Mouse (Mus musculus) kidney, adult 2 months (tissue): ENCODE results near the gene Olfr281. TPM values are rescaled to one million over a fixed set of nuclear protein-coding genes. Genes with fewer than 3 reads are reported as not detected.

Source experiments
- DNase-seq: peaks from one replicate; pipeline ENCODE4 v3.0.0; 2021
- H3K27ac ChIP-seq: fragments of 200-500 bp; 2 replicates; pipeline ENCODE4 v1.5.1; 2012; ENCODE audit warnings: low read depth, low read length, control low read depth, inconsistent platforms; ENCODE audit not compliant: insufficient read depth
- H3K27me3 ChIP-seq: fragments of 200-500 bp; replicated peaks from 2 replicates; pipeline ENCODE4 v1.6.1; 2012; ENCODE audit warnings: mild to moderate bottlenecking, moderate library complexity, low read length, inconsistent platforms; ENCODE audit not compliant: control insufficient read depth, insufficient read depth
- H3K36me3 ChIP-seq: fragments of 200-500 bp; 2 replicates; pipeline ENCODE4 v1.6.1; 2012; ENCODE audit warnings: mild to moderate bottlenecking, moderate library complexity, low read length, inconsistent platforms; ENCODE audit not compliant: control insufficient read depth, insufficient read depth
- H3K4me1 ChIP-seq: fragments of 200-500 bp; 2 replicates; pipeline ENCODE4 v1.6.1; 2011; ENCODE audit warnings: low read length; ENCODE audit not compliant: control insufficient read depth, insufficient read depth
- H3K4me3 ChIP-seq: fragments of 200-500 bp; 2 replicates; pipeline ENCODE4 v1.5.1; 2011; ENCODE audit warnings: mild to moderate bottlenecking, low read depth, low read length, control low read depth; ENCODE audit not compliant: insufficient read depth
- CTCF ChIP-seq: fragments of 200-500 bp; conservative IDR thresholded peaks from 2 replicates; pipeline ENCODE4 v1.5.1; 2011; ENCODE audit warnings: low read depth, mild to moderate bottlenecking, control low read depth, low read length, moderate library complexity, mixed read lengths; ENCODE audit not compliant: insufficient read depth, insufficient read length
- POLR2A ChIP-seq: fragments of 200-500 bp; IDR thresholded peaks from one replicate; pipeline ENCODE4 v1.6.1; 2011; ENCODE audit warnings: low read depth, low read length, control low read depth
- WGBS: fragments of 180-500 bp; shearing (Covaris S2); methylation state at CpG from one replicate; pipeline ENCODE4 v1.1.7; 2018; 5-methylcytosine and 5-hydroxymethylcytosine counted together
- polyA plus RNA-seq: library from polyadenylated mRNA; depleted of rRNA; stranded (reverse); fragments of >200 nt; gene quantifications from 2 replicates; pipeline ENCODE4 v1.2.3, GENCODE M21; 2012

Gene Olfr281
- polyA plus RNA-seq, 1 experiment = not detected

DNA sequence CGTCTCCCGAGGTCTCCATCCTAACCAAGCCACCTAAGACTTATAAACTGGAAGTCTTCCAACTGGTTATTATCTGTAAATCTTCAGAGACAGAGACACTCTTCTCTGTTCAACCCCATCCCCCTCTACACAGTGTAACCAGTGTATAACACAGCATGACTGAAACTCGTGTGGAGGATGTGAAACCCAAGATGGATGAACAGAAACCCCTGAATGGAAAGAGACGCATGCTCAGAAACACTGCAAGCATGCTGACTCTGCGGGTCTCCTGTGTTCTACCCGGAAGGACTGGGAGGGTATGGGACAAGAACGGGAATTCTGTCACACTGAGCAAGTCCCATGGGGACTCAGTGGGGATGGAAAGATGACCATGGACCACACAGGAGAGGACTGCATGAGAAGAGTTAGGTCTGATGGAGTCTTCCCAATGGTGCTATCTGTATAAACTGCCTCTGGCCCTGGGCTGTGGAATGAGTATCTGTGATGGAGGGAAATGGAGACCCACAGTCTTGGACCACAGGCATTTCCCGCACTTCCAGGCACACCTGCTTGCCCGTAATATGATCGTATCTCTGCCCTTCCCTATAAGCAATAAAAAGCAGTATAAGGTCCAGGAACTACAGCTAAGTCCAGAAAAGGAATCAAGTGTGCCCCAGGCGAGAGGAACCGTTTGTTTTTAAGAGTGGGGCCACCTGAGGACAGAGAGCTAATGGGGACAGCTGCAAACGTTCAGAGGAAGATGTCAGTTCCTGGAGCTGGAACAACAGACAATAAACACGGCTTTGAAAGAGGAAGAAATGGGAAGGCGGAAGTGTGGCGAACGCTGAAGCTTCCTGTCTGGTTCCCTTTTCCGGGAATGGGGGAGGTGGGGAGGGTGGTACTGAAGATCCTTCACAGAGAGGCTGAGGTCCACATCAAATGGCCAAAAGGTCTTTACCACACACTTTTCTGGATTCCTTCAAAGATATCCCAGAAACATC is 31.8 kb downstream of the Olfr281 start:
- TF ChIP-seq POLR2A (no peak), CTCF (no peak)
- peak overlapping the region; percentile 45; the same call in 1 of the 2 replicates for H3K27ac ChIP-seq
- no peak overlapping the region for H3K4me3 ChIP-seq
- H3K4me1 ChIP-seq = no peaks in the 10 kb centered on the region
- no peaks in the 10 kb centered on the region for H3K36me3 ChIP-seq
- H3K27me3 ChIP-seq = no peaks in the 10 kb centered on the region
- WGBS = 37% methylated on average over 18 of the region's 18 CpGs
- DNase-seq = peak; percentile 46

DNA sequence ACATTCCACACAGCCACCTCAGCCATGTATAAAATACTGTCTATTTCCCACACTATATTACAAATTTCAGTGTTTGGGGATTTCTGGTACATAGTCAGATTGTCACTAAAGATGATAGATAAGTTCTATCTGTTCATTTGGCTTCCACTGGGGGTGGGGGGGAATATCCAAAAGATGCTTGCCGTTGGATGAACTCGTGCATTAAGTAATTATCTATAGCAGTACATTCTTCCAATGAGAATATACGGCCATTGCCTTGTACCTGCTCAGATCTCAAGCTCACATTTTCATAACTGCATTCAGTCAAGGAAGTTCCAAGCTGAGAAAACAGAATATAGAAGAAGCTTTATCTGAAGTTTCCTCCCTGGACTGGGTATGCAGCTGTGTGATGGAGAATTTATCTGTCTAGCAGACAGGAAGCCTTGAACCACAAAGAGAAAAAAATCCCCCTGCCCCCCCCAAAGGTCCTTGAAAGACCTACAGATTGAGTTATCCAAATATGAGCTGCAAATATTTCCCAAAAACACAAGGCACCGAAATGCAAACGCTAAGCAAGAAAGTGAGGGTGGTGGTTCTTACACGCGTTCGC is 34.1 kb downstream of the Olfr281 start:
- H3K4me1 ChIP-seq = no peaks in the 10 kb centered on the region
- WGBS = 91% methylated on average over 8 of the region's 8 CpGs
- no peak overlapping the region for H3K27ac ChIP-seq
- DNase-seq = no peak
- no peak overlapping the region for H3K4me3 ChIP-seq
- no peak for TF ChIP-seq CTCF
- TF ChIP-seq POLR2A = no peak
- H3K36me3 ChIP-seq = no peaks in the 10 kb centered on the region
- H3K27me3 ChIP-seq = no peaks in the 10 kb centered on the region

DNA sequence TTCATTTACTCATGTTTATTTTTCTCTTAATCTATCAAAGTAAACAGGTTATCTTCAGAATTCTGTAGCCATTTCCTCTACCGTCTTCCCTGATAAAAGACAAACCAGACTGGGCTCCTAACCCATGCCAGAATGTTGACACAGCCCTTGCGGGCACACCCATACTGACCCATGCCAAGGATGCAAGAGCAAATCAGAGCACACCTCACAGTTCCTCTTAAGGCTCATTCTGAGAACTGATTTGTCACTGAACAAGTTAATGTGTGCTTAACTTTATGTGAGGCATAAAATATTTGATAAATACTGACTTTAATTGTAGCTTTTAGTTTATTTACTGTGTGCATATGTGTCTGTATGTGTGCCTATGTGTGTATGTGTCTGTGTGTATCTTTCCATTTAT is 38.9 kb downstream of the Olfr281 start:
- Histone ChIP-seq H3K27me3 (no peaks in the 10 kb centered on the region), H3K36me3 (no peaks in the 10 kb centered on the region), H3K4me3 (no peak overlapping the region), H3K27ac (no peak overlapping the region), H3K4me1 (no peaks in the 10 kb centered on the region)
- 63% methylated on average over 2 of the region's 2 CpGs for WGBS
- TF ChIP-seq POLR2A = no peak
- TF ChIP-seq CTCF = no peak
- DNase-seq = no peak

DNA sequence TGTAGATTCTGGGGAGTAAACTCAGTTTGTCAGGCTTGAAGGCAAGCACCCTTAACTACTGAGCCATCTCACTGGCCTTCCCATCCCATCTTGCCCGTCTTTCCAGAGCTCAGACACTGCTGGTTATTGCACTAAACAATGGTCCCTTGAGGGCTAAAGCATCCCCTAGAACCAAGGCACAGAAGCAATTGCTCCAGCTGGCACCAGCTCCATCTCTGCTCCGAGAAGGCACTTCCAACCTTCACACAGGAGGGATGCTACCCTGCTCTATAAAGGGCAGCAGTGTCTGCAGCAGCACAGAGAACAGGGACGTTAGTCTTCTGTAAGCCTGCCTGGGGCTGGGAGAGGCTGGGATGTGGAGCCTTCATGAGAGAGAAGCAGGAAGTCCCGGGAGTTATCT is 39.7 kb downstream of the Olfr281 start, which contains the start of gene Olfr279:
Olfr279 (plus strand) TSS at position 301 of the 400 bp plus-strand sequence.
- no peaks in the 10 kb centered on the region for H3K4me1 ChIP-seq
- H3K36me3 ChIP-seq = no peaks in the 10 kb centered on the region
- no peak within 1 kb of the TSS for H3K4me3 ChIP-seq
- WGBS = 58% methylated on average over 4 of the region's 4 CpGs
- TF ChIP-seq CTCF (no peak), POLR2A (no peak)
- H3K27me3 ChIP-seq = no peaks in the 10 kb centered on the region
- no peak within 1 kb of the TSS for H3K27ac ChIP-seq
- no peak for DNase-seq

DNA sequence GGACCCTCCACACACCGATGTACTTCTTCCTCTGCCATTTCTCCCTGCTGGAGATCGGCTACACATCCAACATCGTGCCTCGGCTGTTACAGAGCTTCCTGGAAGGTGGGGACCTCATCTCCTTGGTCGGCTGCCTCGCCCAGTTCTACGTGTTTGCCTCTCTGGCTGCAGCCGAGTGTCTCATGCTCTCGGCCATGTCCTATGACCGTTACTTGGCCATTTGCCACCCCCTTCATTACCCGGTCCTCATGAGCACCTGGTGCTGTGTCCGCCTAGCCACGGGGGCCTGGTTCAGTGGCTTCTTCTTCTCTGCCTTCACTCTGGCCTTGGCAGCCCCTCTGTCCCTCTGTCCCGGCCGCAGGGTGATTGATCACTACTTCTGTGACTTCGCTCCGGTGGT is 45.2 kb downstream of the Olfr281 start:
- no peak for TF ChIP-seq POLR2A
- TF ChIP-seq CTCF = no peak
- H3K4me3 ChIP-seq = no peak overlapping the region
- no peaks in the 10 kb centered on the region for H3K36me3 ChIP-seq
- WGBS = 85% methylated on average over 17 of the region's 17 CpGs
- no peaks in the 10 kb centered on the region for H3K4me1 ChIP-seq
- no peak overlapping the region for H3K27ac ChIP-seq
- H3K27me3 ChIP-seq = no peaks in the 10 kb centered on the region
- DNase-seq = no peak

DNA sequence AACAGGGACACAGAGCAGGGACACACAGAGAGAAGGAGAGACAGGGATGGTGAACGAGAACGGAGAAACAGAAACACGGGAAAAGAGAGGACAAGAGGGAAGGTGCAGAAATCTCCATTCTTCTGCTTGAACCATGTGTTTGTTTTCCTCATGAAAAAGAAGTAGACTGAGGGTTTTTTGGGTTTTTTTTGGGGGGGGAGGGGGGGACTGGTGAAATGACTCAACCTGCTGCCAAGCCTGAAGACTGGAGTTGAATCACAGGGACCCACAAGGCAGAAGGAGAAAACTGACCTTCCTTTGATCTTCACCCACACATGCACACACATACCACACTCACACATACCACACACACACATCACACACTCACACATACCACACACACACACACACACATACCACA is 50.9 kb downstream of the Olfr281 start:
- WGBS = 88% methylated on average over 3 of the region's 3 CpGs
- Histone ChIP-seq H3K36me3 (no peaks in the 10 kb centered on the region), H3K27ac (no peak overlapping the region), H3K4me1 (no peaks in the 10 kb centered on the region), H3K27me3 (no peaks in the 10 kb centered on the region), H3K4me3 (no peak overlapping the region)
- DNase-seq = no peak
- no peak for TF ChIP-seq CTCF
- TF ChIP-seq POLR2A = no peak

DNA sequence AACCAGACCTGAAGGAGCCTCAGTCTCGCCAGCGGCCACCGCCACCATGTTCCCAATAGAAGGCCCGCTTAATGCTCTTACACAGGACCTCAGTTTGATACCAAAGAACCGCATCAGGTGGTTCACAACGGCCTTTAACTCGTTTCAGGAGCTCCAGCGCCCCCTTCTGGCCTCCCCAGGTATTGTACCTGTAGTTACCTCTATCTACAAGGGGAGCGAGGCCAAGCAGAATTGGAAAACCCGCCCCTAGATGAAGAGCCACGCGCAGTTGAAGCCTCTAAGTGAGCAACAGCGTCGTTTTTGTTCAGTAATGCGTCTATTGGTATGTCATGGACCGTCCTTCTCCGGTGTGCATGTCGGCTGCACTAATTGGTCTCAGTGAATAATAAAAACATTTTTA is 52.1 kb downstream of the Olfr281 start:
- peak; percentile 56 for DNase-seq
- TF ChIP-seq POLR2A = no peak
- peak; percentile 64 for TF ChIP-seq CTCF
- Histone ChIP-seq H3K4me3 (no peak overlapping the region), H3K27me3 (no peaks in the 10 kb centered on the region), H3K36me3 (no peaks in the 10 kb centered on the region), H3K27ac (no peak overlapping the region), H3K4me1 (no peaks in the 10 kb centered on the region)
- WGBS = 13% methylated on average over 18 of the region's 18 CpGs
